Mouse (Mus musculus) R1 (cell line): ENCODE measurements around the gene Spi1.

ENCODE experiments used
- DNase-seq: peaks from one replicate; pipeline ENCODE4 v3.0.0-alpha.2; 2018; ENCODE audit warnings: low read depth, low spot score

Spi1 gene

GRCm38 (mm10) chr2:91123521-91123920, 41.3 kb downstream of the Spi1 start:
- peak; percentile 65 for DNase-seq

- no peak for DNase-seq
Measured at GRCm38 (mm10) chr2:91125101-91125500, 42.9 kb downstream of the Spi1 start.

GRCm38 (mm10) chr2:91128761-91129160, 46.6 kb downstream of the Spi1 start:
- DNase-seq = no peak

- DNase-seq = no peak
Measured at GRCm38 (mm10) chr2:91130126-91130525, 47.9 kb downstream of the Spi1 start.

DNA sequence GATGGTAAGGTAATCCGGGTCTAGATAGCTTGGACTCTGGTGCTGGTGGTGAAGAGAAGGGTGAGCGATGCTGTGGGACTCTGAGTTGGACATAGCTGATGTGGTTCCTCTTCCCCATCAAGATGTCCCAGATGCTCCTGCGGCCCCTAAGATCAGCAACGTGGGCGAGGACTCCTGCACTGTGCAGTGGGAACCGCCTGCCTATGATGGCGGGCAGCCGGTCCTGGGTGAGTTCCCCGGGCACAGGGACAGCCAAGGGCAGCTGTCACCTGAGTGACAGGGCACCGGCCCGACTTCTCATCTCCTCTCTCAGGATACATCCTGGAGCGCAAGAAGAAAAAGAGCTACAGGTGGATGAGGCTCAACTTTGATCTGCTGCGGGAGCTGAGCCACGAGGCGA, 49.1 kb downstream of the Spi1 start:
- DNase-seq = no peak

DNA sequence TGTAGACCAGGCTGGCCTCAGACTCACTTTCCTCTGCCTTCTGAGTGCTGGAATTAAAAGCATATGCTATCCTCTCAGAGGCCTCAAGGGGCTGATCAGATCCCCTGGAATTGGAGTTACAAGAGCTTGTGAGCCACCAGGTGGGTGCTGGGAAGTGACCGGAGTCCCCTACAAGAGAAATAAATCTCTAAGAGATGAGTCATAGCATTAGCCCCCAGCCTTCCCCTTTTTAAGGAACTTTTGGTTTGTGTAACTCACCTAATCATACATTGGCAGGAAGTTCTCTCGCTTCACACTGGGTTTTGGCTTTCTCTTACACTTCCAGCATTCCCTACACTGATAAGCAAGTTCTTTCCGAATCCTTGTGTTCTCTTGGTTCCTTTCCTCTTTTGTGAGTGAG, 49.8 kb downstream of the Spi1 start:
- no peak for DNase-seq

GRCm38 (mm10) chr2:91136513-91137412, 54.6 kb downstream of the Spi1 start:
- no peak for DNase-seq

GRCm38 (mm10) chr2:91137481-91137880, 55.3 kb downstream of the Spi1 start:
- DNase-seq = no peak

DNA sequence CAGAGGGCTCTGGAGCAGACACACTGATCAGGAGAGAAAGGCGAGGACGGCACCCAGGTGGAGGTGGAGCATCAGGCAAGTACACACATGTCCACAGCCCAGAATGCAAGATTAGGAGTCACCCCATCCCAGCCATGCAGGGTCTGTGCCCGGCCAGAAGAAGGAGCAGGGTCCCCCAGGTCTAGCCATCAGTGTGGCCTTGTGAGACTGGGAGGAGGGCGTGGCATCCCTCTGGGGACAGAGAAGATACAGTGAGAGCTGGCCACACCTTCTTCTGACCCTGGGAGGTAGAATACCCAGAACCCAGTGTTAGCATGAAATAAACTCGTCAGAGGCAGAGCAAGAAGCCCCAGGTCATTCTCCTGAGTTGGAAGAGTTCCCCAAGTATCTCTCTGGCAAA, 57.1 kb downstream of the Spi1 start:
- peak; percentile 32 for DNase-seq

GRCm38 (mm10) chr2:91139764-91140163, 57.6 kb downstream of the Spi1 start:
- peak; percentile 49 for DNase-seq

DNA sequence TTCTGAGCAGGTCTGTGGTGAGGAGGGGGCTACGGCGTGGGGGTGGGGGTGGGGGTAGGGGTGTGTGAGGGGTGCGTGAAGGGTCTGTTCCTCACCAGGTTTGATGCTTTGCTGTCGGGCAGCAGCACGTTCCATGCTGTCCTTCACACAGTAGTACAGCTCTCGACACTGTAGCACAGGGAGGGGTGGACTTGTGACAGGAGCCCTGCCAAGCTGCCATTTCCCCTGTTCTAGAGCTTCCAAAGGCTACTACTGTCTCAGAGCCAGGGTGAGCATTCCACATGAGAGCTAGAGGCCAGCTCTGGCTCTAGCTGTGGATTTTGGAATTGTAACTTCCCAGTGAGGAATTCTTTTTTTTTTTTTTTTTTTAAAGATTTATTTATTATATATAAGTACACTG, 60.7 kb downstream of the Spi1 start:
- DNase-seq = no peak

DNA sequence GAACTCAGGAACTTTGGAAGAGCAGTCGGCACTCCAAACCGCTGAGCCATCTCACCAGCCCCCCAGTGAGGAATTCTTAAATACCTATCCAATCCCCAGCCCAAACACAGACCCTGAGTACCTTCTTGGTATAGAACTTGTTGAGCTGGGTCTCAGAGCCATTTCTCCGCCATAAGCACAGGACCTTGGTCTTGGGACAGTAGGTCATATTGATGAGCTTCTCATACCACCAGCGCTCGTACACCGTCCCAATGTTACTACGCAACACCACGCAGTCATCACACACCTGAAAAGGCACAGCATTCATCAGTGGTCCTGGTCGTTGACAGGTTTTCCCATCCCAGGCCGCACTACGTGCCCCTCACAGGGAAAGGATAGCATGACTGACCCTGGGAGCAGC, 61.2 kb downstream of the Spi1 start:
- DNase-seq = no peak

DNA sequence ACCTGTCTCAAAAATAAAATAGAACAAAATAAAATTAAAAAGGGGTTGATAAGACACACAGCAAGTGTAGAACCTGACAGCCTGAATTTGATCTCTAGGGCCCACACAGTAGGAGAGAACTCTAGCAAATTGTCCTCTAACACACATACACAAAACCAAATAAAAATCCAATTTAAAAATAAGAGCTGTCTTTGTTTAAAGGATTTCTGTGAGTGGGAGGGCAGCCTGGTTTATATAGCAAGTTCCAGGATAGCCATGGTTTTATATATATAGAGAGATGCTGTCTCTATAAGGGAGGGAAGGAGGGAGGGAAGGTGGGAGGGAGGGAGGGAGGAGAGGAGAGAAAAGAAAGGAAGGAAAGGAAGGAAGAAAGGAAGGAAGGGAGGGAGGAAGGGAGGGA, 65.9 kb downstream of the Spi1 start:
- DNase-seq = no peak

GRCm38 (mm10) chr2:91151331-91151730, 69.1 kb downstream of the Spi1 start:
- no peak for DNase-seq

- DNase-seq = no peak
Measured at GRCm38 (mm10) chr2:91152885-91153377, 70.7 kb downstream of the Spi1 start.

- no peak for DNase-seq
Measured at GRCm38 (mm10) chr2:91154091-91154490, 71.9 kb downstream of the Spi1 start.

- no peak for DNase-seq
Measured at GRCm38 (mm10) chr2:91157002-91157752, 75.0 kb downstream of the Spi1 start.

DNA sequence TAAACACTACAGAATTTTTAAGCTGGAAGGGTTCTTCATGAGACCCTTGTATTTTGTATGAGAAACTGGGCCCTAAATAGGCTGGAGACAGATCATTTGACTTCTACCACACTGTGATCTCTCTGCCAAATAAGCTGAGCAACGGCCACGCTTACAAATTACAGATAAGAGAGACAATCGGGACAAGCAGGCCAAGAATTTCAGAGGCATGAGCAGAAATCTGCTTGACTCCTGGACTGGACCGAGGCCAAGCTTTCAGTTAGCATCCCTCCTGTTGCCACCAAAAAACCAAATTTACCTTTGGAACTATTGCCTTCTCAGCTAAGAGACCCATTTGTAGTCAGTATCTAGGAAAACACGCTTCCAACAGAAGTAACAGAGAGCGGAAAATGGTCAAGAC, 78.4 kb downstream of the Spi1 start:
- DNase-seq = no peak

- DNase-seq = no peak
Measured at GRCm38 (mm10) chr2:91162952-91163351, 80.8 kb downstream of the Spi1 start.

- no peak for DNase-seq
Measured at GRCm38 (mm10) chr2:91163532-91163931, 81.3 kb downstream of the Spi1 start.

- DNase-seq = no peak
Measured at GRCm38 (mm10) chr2:91164991-91165390, 82.8 kb downstream of the Spi1 start.
